Mouse (Mus musculus) thymus, adult 2 months (tissue): ENCODE measurements around the gene Nostrin. TPM values are rescaled to one million over a fixed set of nuclear protein-coding genes. Genes with fewer than 3 reads are reported as not detected.

Experiments
- DNase-seq: peaks from one replicate; pipeline ENCODE4 v3.0.0; 2021
- H3K27ac ChIP-seq: fragments of 200-500 bp; 2 replicates; pipeline ENCODE4 v1.5.1; 2012; ENCODE audit warnings: low read length, control low read depth; ENCODE audit not compliant: control insufficient read depth, insufficient read depth
- H3K27me3 ChIP-seq: fragments of 200-500 bp; 2 replicates; pipeline ENCODE4 v1.6.1; 2012; ENCODE audit warnings: mild to moderate bottlenecking, low read length, moderate library complexity, mixed read lengths; ENCODE audit not compliant: control insufficient read depth, insufficient read depth
- H3K36me3 ChIP-seq: fragments of 200-500 bp; 2 replicates; pipeline ENCODE4 v1.6.1; 2012; ENCODE audit warnings: mild to moderate bottlenecking, low read length, moderate library complexity; ENCODE audit not compliant: control insufficient read depth, insufficient read depth
- H3K4me1 ChIP-seq: fragments of 200-500 bp; replicated peaks from 2 replicates; pipeline ENCODE4 v1.6.1; 2012; ENCODE audit warnings: low read length; ENCODE audit not compliant: control insufficient read depth, insufficient read depth
- H3K4me3 ChIP-seq: fragments of 200-500 bp; 2 replicates; pipeline ENCODE4 v1.5.1; 2012; ENCODE audit warnings: mild to moderate bottlenecking, low read length, control low read depth, moderate library complexity; ENCODE audit not compliant: control insufficient read depth, insufficient read depth
- CTCF ChIP-seq: fragments of 200-500 bp; IDR thresholded peaks from 2 replicates; pipeline ENCODE4 v1.5.1; 2012; ENCODE audit warnings: mild to moderate bottlenecking, control low read depth, low read length, moderate library complexity, borderline replicate concordance; ENCODE audit not compliant: control insufficient read depth, poor library complexity, insufficient read depth; ENCODE audit errors: extremely low read depth
- POLR2A ChIP-seq: fragments of 200-500 bp; IDR thresholded peaks from 2 replicates; pipeline ENCODE4 v1.6.1; 2012; ENCODE audit warnings: mild to moderate bottlenecking, low read length, control low read depth, moderate library complexity; ENCODE audit not compliant: control insufficient read depth, poor library complexity, insufficient read depth; ENCODE audit errors: extremely low read depth
- WGBS: fragments of 180-500 bp; shearing (Covaris S2); methylation state at CpG from one replicate; pipeline ENCODE4 v1.1.7; 2018; 5-methylcytosine and 5-hydroxymethylcytosine counted together
- polyA plus RNA-seq: library from polyadenylated mRNA; depleted of rRNA; stranded (reverse); fragments of >200 nt; gene quantifications from 2 replicates; pipeline ENCODE4 v1.2.3, GENCODE M21; 2012; rRNA removed

Gene Nostrin
- polyA plus RNA-seq, 1 experiment: 1.00 TPM

DNA sequence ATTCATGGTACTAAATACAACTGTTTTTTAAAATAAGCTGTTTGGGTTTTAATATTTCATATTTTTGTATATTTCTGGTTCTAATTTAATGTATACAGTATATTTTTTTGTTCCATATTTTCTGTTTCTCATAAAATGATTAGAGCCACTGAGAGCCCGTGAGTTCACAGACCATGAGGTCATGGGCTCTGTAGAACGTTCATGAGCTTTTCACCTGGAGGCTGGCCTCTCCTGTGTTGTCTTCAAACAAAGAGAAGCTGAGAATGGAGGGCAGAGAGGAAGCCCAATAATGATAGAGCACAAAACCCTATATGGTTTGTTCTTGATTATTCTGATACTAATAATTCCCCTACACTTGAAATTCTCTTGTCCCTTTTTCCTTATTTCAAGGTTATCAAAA is 89.1 kb downstream of the Nostrin start:
- Histone ChIP-seq H3K36me3 (no peaks in the 10 kb centered on the region), H3K4me3 (no peak overlapping the region), H3K27me3 (no peaks in the 10 kb centered on the region), H3K4me1 (no peaks in the 10 kb centered on the region), H3K27ac (no peak overlapping the region)
- TF ChIP-seq POLR2A (no peak), CTCF (no peak)
- 74% methylated on average over 2 of the region's 2 CpGs for WGBS
- no peak for DNase-seq

- 96% methylated on average over 9 of the region's 9 CpGs for WGBS
- TF ChIP-seq POLR2A (no peak), CTCF (no peak)
- H3K27me3 ChIP-seq: no peaks in the 10 kb centered on the region
- H3K4me3 ChIP-seq: no peak overlapping the region
- H3K27ac ChIP-seq: no peak overlapping the region
- H3K36me3 ChIP-seq: no peaks in the 10 kb centered on the region
- DNase-seq: no peak
- H3K4me1 ChIP-seq: no peaks in the 10 kb centered on the region
Measured at GRCm38 (mm10) chr2:69226876-69227275, 91.3 kb downstream of the Nostrin start.

- 95% methylated on average over 6 of the region's 6 CpGs for WGBS
- no peaks in the 10 kb centered on the region for H3K4me1 ChIP-seq
- TF ChIP-seq CTCF (no peak), POLR2A (no peak)
Measured at GRCm38 (mm10) chr2:69228635-69229034, 93.0 kb downstream of the Nostrin start.

GRCm38 (mm10) chr2:69230137-69230536 is 94.5 kb downstream of the Nostrin start:
- H3K27ac ChIP-seq: no peak overlapping the region
- TF ChIP-seq CTCF: no peak
- no peak for TF ChIP-seq POLR2A
- WGBS: 56% methylated on average over 2 of the region's 2 CpGs
- DNase-seq: no peak
- H3K36me3 ChIP-seq: no peaks in the 10 kb centered on the region
- H3K4me3 ChIP-seq: no peak overlapping the region
- H3K4me1 ChIP-seq: no peaks in the 10 kb centered on the region
- no peaks in the 10 kb centered on the region for H3K27me3 ChIP-seq

More at GRCm38 (mm10) chr2:69228635-69229034, 93.0 kb downstream of the Nostrin start:
- Histone ChIP-seq H3K27ac (no peak overlapping the region), H3K27me3 (no peaks in the 10 kb centered on the region), H3K36me3 (no peaks in the 10 kb centered on the region), H3K4me3 (no peak overlapping the region)
- DNase-seq: no peak

- Histone ChIP-seq H3K36me3 (no peaks in the 10 kb centered on the region), H3K4me3 (no peak overlapping the region)
Measured at GRCm38 (mm10) chr2:69232101-69232500, 96.5 kb downstream of the Nostrin start.

DNA sequence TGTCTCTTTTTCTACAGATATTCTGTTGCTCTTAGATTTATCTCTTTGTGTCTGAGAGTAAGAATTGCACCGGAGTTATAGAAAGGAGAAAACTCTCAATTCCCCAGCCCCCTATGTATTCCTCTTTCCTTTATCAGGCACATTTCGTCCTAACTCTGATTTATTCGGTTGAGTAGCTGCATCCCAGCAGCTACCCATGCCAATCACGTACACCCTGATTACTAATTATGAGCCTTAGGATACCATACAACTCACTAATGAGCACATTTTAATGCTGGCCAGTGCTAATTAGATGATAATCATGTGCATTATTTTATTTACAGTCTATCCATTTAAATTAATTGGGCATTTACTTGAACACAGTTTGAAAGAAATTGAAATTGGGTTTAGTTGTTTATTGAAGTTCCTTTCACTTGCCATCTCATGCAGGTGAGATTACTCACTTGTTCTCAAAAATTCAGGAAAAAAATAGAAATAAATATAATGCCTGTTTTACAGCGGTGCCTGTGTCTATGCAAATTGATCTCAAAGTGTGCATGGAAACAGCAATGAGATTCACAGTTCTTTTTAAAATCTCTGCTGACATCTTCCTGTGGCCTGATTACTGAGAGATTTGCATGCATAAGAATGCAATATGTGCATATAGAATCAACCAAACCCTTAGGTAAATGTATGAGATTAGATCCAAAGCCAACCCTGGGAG is 99.5 kb downstream of the Nostrin start:
- Histone ChIP-seq H3K27me3 (no peaks in the 10 kb centered on the region), H3K4me3 (no peak overlapping the region), H3K36me3 (no peaks in the 10 kb centered on the region), H3K4me1 (no peaks in the 10 kb centered on the region), H3K27ac (no peak overlapping the region)
- TF ChIP-seq POLR2A (no peak), CTCF (no peak)
- WGBS: 95% methylated on average over 5 of the region's 5 CpGs
- no peak for DNase-seq

More at GRCm38 (mm10) chr2:69232101-69232500, 96.5 kb downstream of the Nostrin start:
- Histone ChIP-seq H3K27me3 (no peaks in the 10 kb centered on the region), H3K27ac (no peak overlapping the region), H3K4me1 (no peaks in the 10 kb centered on the region)
- TF ChIP-seq POLR2A (no peak), CTCF (no peak)
- DNase-seq: no peak

Other genes with a start within 250 kb of the Nostrin start
- gene Spc25, start 70.4 kb downstream of the Nostrin start, polyA plus RNA-seq: 9.5 and 9.7 TPM in 2 replicates
- not detected in 2 replicates for gene G6pc2, start 75.3 kb downstream of the Nostrin start, polyA plus RNA-seq
- 0.03 and 0.46 TPM in 2 replicates for gene Abcb11, start 206.8 kb downstream of the Nostrin start, polyA plus RNA-seq
- 0.22 and 0.33 TPM in 2 replicates for gene Dhrs9, start 244.6 kb downstream of the Nostrin start, polyA plus RNA-seq